Mouse (Mus musculus) B cell, adult 62 days (primary cell): Measurements from ENCODE around the gene P2rx6. TPM values are rescaled to one million over a fixed set of nuclear protein-coding genes. Genes with fewer than 3 reads are reported as not detected.

ENCODE experiments used
- total RNA-seq: library from RNA; stranded (reverse); gene quantifications from 4 replicates; pipeline ENCODE4 v1.2.4, GENCODE M21; 2023

Gene P2rx6
- total RNA-seq = not detected in 4 replicates

DNA sequence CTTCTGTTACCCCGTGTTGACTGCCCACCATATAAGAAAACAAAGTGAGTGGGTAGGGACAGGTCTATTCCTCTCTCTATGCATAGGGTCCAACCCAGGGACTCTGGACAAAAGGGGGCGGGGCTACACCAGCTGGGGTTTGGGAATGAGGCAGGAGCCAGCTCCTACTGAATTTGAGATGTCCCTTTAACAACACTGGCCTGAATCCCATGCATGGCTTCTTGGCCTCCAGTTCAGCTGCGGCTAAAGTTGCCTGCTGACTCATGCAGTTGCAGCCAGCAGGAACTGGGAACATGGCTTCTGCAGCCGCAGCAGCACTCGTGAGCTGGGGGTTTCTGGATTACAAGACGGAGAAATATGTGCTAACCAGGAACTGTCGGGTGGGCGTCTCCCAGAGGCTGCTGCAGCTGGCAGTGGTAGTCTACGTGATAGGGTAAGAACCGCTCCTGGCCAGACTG is at the start of gene P2rx6:
TSS of gene P2rx6 (plus strand) at position 135 of the 458 bp plus-strand sequence.

DNA sequence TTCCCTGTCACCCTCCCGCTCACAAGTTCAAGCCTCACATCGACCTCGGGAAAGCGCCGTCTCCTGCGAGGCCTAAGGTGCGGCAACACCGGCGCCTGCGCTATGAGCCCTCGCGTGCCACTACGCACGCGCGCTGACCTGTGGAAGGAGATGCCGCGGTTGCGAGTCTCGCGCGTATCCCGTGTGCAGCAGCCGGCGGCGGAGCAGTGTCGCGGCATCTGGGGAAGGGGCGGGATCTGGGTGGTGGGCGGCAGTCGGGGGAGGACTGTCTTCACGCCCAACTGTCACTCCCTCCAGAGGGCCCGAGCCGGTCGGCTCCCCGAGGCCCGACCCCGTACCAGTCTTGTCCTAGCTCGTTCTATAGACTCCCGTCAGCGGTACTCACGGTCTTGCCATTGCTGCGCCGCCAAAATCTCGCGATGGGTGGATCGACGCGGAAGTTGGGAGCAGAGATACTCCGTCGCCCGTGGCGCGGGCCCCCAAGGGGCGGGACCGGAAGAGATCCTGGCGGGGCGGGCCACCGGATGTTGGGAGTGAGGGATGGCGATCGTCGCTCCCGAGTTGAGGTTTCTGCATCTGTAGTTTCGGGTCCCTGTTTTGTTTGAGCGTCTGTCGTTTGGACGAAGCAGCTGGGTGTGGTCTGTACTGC is 30.9 kb upstream of the P2rx6 start, which contains the start of gene Thap7:
TSS of gene Thap7 (minus strand) at position 497 of the 649 bp plus-strand sequence.

DNA sequence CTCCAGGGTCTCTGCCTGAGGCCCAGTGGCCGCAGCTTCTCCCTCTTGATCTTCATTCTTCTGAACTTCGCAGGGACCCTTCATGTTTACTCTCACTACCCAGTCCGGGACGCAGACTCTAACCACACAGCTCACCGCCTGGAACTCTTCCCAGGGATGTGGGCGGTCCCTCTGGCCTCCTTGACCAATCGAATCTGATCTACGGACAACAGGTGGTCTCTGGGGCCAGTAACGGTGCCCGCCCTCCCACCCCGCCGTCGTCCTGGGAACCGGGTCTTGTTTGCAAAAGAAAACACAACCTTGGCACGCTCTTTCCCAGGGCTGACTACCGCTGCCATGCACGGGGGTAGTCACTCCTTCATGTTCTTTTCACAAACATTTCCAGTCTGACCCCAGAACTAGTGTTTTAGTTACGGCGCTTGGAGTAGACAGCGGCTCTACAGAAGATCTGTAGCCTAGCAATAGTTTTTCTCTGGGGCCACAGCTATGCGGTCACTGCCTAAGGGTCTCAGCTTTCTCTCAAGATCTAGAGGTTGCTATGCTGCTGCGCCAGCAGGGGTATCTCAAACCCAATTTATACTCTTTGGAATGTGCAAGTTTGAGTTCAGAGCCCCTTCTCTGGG is 446 bp upstream of the P2rx6 start, which contains the start of gene Lrrc74b:
TSS of gene Lrrc74b (minus strand) at position 120 of the 623 bp plus-strand sequence.

DNA sequence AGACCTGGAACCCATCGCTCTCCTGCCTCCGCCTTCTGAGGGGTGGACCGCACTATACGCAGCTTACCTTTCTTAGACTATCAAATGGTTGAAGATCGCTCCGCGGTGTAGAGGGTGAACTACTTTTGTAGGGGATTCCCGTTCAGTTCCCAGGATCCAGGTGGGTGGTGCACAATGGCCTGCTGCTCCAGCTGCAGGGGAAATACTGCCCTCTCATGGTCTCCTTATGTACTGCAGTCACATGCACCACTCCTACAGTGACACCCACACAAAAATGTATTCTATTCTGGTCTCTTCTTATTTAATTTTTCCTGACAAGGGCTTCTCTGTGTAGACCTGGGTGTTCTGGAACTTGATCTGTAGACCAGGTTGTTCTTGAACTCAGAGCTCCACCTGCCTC is 21.4 kb downstream of the P2rx6 start, which contains the start of gene Slc7a4:
TSS of gene Slc7a4 (minus strand) at position 151 of the 400 bp plus-strand sequence.

DNA sequence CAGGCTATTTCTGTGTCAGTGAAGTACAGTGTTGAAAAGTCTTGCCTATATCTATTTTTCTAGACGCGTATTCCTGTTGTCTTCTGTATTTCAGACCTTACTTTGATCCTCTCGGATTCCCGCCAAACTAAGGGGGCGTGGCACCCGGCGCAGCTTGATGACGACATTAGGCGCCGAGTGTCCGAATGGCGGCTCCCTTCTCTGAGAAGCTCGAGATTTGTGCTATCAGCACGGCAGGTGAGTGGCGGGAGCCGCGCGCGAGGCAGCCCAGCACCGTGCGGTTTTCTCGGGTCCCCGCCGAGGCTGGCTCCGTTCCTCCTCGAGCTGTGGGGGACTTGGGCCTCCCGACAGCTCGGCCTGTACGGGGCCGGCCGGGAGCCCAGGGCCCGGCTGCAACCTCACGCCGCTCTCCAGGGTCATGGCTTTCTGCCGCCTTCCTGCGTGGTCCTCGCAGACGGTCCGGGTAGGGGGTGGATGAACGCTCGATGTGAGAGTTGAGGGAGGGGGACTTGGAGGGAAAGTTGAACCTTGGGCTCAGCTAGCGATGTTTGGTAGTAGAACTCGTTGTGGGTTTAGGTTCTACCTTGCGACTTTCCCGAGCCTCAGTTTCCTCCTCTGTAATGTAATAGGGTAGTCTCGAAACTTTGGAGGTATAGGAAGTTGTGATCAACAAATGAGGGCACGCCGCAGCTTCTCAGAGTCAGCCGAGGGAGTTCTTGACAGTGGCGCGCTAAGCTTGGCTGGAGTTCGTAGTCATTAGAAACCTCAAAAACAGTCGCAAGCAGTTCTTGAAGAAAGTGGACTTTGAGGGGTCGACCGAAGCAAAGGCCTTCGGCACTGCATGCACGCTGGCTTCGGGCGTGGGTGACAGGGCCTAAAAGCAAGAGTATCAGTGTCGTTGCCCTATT is 57.8 kb downstream of the P2rx6 start, which contains the start of gene Smpd4:
TSS of gene Smpd4 (plus strand) at position 157 of the 908 bp plus-strand sequence.

Other genes with a start within 250 kb of the P2rx6 start
- gene Serpind1, start 230.5 kb upstream of the P2rx6 start, total RNA-seq = 0.27 TPM in 1 of 4 replicates, not detected in the others
- gene Snap29, start 155.9 kb upstream of the P2rx6 start, total RNA-seq = 60.0 to 64.2 TPM (median 62.2 TPM) in 4 replicates
- gene Pi4ka, start 155.6 kb upstream of the P2rx6 start, total RNA-seq = 121 to 147 TPM (median 138 TPM) in 4 replicates
- 47.4 to 55.6 TPM (median 52.0 TPM) in 4 replicates for gene Crkl, start 109.9 kb upstream of the P2rx6 start, total RNA-seq
- gene Aifm3, start 72.3 kb upstream of the P2rx6 start, total RNA-seq = not detected in 4 replicates
- gene Lztr1, start 53.2 kb upstream of the P2rx6 start, total RNA-seq = 47.7 to 57.0 TPM (median 53.3 TPM) in 4 replicates
- 25.2 to 39.4 TPM (median 32.4 TPM) in 4 replicates for gene Thap7, start 30.7 kb upstream of the P2rx6 start, total RNA-seq
- gene Lrrc74b, start 638 bp upstream of the P2rx6 start, total RNA-seq = 0.31 TPM in 1 of 4 replicates, not detected in the others
- gene Slc7a4, start 21.3 kb downstream of the P2rx6 start, total RNA-seq = not detected in 4 replicates
- gene Smpd4, start 57.5 kb downstream of the P2rx6 start, total RNA-seq = 45.7 to 50.9 TPM (median 48.8 TPM) in 4 replicates
- gene Ccdc74a, start 84.6 kb downstream of the P2rx6 start, total RNA-seq = not detected in 4 replicates
- gene Med15, start 171.0 kb downstream of the P2rx6 start, total RNA-seq = 129 to 145 TPM (median 134 TPM) in 4 replicates
- gene Klhl22, start 197.7 kb downstream of the P2rx6 start, total RNA-seq = 10.8 to 21.1 TPM (median 15.3 TPM) in 4 replicates
- gene Scarf2, start 235.4 kb downstream of the P2rx6 start, total RNA-seq = 0.20 TPM in 1 of 4 replicates, not detected in the others